Mouse (Mus musculus): ENCODE measurements around the gene Chrnd. TPM values are rescaled to one million over a fixed set of nuclear protein-coding genes. Genes with fewer than 3 reads are reported as not detected.
A peak's percentile ranks its signal among the peaks of the same experiment; 100 is the strongest.

Gene Chrnd
- polyA plus RNA-seq, 1 experiment from 2014 or later: not detected

DNA sequence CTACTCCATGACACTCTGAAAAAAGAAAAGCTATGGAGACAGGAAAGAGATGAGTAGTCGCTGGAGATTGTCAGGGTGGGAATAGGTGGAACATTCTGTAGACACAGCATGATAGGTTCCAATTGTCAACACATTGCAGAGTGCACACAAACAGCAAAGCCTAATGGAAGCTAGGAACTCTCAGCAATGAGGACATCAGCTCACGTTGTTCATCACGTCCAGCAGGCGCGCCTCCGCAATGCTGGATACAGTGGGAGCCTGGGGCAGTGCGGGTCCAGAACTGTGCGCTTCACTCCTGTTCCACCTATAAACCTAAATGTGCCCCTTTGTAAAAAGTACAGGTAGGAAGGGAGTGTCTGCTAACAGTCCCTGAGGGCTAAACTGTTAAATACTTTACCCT lies 52.6 kb downstream of the Chrnd start:
- no peak overlapping the region for H3K4me2 ChIP-seq (ENCODE audit: low read length)
- H3K4me1 ChIP-seq (replicated peaks; ENCODE audit: control insufficient read depth, insufficient read depth, low read length): no peaks in the 10 kb centered on the region
- H3K36me3 ChIP-seq (ENCODE audit: control insufficient read depth, insufficient read depth): peaks cover 3% of the 10 kb centered on the region
- no peak overlapping the region for H3K4me3 ChIP-seq (replicated peaks; ENCODE audit: low read length)
- 90% methylated on average over 8 of the region's 8 CpGs for WGBS
- H3K27ac ChIP-seq (ENCODE audit: low read length): no peak overlapping the region
- no peaks in the 10 kb centered on the region for H3K9me3 ChIP-seq (ENCODE audit: control insufficient read depth, low read length)
- H3K9ac ChIP-seq (replicated peaks; ENCODE audit: low read depth, low read length): no peak overlapping the region
- no peak for ATAC-seq
- no peaks in the 10 kb centered on the region for H3K27me3 ChIP-seq (replicated peaks; ENCODE audit: control insufficient read depth, insufficient read depth, low read length)

DNA sequence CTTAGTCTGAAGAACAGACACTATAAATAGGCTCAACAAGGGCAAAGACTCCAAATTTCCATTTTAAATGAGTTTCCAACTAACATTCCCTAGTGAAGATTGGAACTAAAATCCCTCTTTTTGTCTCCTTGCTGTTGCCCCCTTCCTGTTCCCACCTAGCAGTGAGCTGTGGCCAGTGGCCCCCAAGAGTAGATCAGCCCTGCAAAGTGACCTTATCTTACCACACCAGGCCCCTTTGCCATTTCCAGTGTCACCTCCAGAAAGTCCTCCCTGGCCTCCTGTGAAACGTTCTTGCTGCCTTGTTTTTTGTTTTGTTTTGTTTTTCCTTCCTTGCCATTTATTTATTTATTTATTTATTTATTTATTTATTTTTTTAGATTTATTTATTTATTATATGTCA lies 55.0 kb downstream of the Chrnd start:
- H3K9me3 ChIP-seq (ENCODE audit: control insufficient read depth, low read length): no peaks in the 10 kb centered on the region
- H3K27ac ChIP-seq (ENCODE audit: low read length): no peak overlapping the region
- no peak for ATAC-seq
- WGBS: 57% methylated on average over 1 of the region's 1 CpGs
- no peak overlapping the region for H3K4me3 ChIP-seq (replicated peaks; ENCODE audit: low read length)
- H3K36me3 ChIP-seq (ENCODE audit: control insufficient read depth, insufficient read depth): no peaks in the 10 kb centered on the region
- no peak overlapping the region for H3K4me2 ChIP-seq (ENCODE audit: low read length)
- no peaks in the 10 kb centered on the region for H3K27me3 ChIP-seq (replicated peaks; ENCODE audit: control insufficient read depth, insufficient read depth, low read length)
- no peaks in the 10 kb centered on the region for H3K4me1 ChIP-seq (replicated peaks; ENCODE audit: control insufficient read depth, insufficient read depth, low read length)
- no peak overlapping the region for H3K9ac ChIP-seq (replicated peaks; ENCODE audit: low read depth, low read length)

GRCm38 (mm10) chr1:87245929-87246815 lies 55.8 kb downstream of the Chrnd start:
- Histone ChIP-seq H3K36me3 (ENCODE audit: control insufficient read depth, insufficient read depth) (no peaks in the 10 kb centered on the region), H3K9ac (replicated peaks; ENCODE audit: low read depth, low read length) (no peak overlapping the region), H3K27ac (ENCODE audit: low read length) (no peak overlapping the region), H3K4me3 (replicated peaks; ENCODE audit: low read length) (no peak overlapping the region), H3K27me3 (replicated peaks; ENCODE audit: control insufficient read depth, insufficient read depth, low read length) (no peaks in the 10 kb centered on the region), H3K4me2 (ENCODE audit: low read length) (peak overlapping the region; percentile 27), H3K4me1 (replicated peaks; ENCODE audit: control insufficient read depth, insufficient read depth, low read length) (no peaks in the 10 kb centered on the region), H3K9me3 (ENCODE audit: control insufficient read depth, low read length) (no peaks in the 10 kb centered on the region)
- 24% methylated on average over 22 of the region's 22 CpGs for WGBS
- peak; percentile 83 for ATAC-seq

Other genes starting within 250 kb of the Chrnd start
- gene Alppl2, start 100.7 kb upstream of the Chrnd start, polyA plus RNA-seq (2015; fragmentation: Nextera tagmentation; extraction: Ambion mirVana): not detected in 2 replicates
- not detected in 2 replicates for gene Alpi, start 89.0 kb upstream of the Chrnd start, polyA plus RNA-seq (2015; fragmentation: Nextera tagmentation; extraction: Ambion mirVana)
- not detected in 2 replicates for gene Akp3, start 65.6 kb upstream of the Chrnd start, polyA plus RNA-seq (2015; fragmentation: Nextera tagmentation; extraction: Ambion mirVana)
- 13.4 and 25.3 TPM in 2 replicates for gene Ecel1, start 34.1 kb upstream of the Chrnd start, polyA plus RNA-seq (2015; fragmentation: Nextera tagmentation; extraction: Ambion mirVana)
- gene Prss56, start 7.3 kb upstream of the Chrnd start, polyA plus RNA-seq (2015; fragmentation: Nextera tagmentation; extraction: Ambion mirVana): 2.8 and 3.1 TPM in 2 replicates
- not detected in 2 replicates for gene Chrng, start 14.1 kb downstream of the Chrnd start, polyA plus RNA-seq (2015; fragmentation: Nextera tagmentation; extraction: Ambion mirVana)
- 88.1 and 93.6 TPM in 2 replicates for gene Eif4e2, start 23.3 kb downstream of the Chrnd start, polyA plus RNA-seq (2015; fragmentation: Nextera tagmentation; extraction: Ambion mirVana)
- 0.66 and 1.4 TPM in 2 replicates for gene Efhd1, start 73.8 kb downstream of the Chrnd start, polyA plus RNA-seq (2015; fragmentation: Nextera tagmentation; extraction: Ambion mirVana)
- 70.1 and 70.2 TPM in 2 replicates for gene Gigyf2, start 136.4 kb downstream of the Chrnd start, polyA plus RNA-seq (2015; fragmentation: Nextera tagmentation; extraction: Ambion mirVana)
- 6.4 and 7.1 TPM in 2 replicates for gene Kcnj13, start 204.1 kb downstream of the Chrnd start, polyA plus RNA-seq (2015; fragmentation: Nextera tagmentation; extraction: Ambion mirVana)